Mouse (Mus musculus): ENCODE measurements around the gene AC109138.7. TPM values are rescaled to one million over a fixed set of nuclear protein-coding genes. Genes with fewer than 3 reads are reported as not detected.

Gene AC109138.7
- polyA plus RNA-seq, 1 experiment, result not detected

- DNase-seq (ENCODE audit: low read depth in 1 of 2, low spot score in 2 of 2), result no peak
- H3K4me1 ChIP-seq (ENCODE audit: control insufficient read depth, insufficient read depth, insufficient read length), result peaks cover 27% of the 10 kb centered on the region
- H3K27me3 ChIP-seq (ENCODE audit: control insufficient read depth, insufficient read depth, low read length), result no peaks in the 10 kb centered on the region
- TF ChIP-seq CTCF (IDR thresholded peaks at IDR 0.05; ENCODE audit: extremely low read depth, insufficient read depth, insufficient read length, insufficient replicate concordance) (no peak), POLR2A (IDR thresholded peaks at IDR 0.05; ENCODE audit: low read depth, low read length) (no peak)
- H3K27ac ChIP-seq (ENCODE audit: insufficient read depth, low read length), result peak overlapping the region; percentile 65
- H3K36me3 ChIP-seq (ENCODE audit: control insufficient read depth, insufficient read depth, low read length), result no peaks in the 10 kb centered on the region; the same call in 1 of the 2 replicates
- no peak overlapping the region for H3K4me3 ChIP-seq (ENCODE audit: extremely low read depth, insufficient read depth, insufficient read length)
- WGBS, result 31% methylated on average over 13 of the region's 13 CpGs
Observed at GRCm38 (mm10) chr19:4171393-4172290, 42.5 kb upstream of the AC109138.7 start.

DNA sequence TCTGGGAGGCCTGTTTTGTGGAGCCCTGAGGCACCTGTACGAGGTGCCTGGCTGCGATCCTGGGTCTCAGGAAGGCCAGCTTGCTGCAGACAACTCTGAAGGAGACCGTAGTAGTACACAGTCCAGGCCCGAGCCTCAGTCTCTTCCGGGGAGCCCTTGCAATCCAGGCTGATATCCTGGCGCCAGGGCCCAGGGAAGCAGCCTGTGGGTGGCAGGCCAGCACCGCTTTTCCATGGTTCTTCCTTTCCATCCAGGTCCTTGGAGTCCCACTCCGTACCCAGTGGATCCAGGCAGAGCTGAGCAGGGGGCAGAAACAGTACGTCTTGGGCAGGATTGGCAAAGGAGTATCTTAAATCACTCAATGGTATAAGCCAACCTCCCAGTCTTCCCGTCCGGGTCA, 41.2 kb upstream of the AC109138.7 start:
- Histone ChIP-seq H3K4me3 (ENCODE audit: extremely low read depth, insufficient read depth, insufficient read length) (no peak overlapping the region), H3K27me3 (ENCODE audit: control insufficient read depth, insufficient read depth, low read length) (no peaks in the 10 kb centered on the region), H3K4me1 (ENCODE audit: control insufficient read depth, insufficient read depth, insufficient read length) (peaks cover 27% of the 10 kb centered on the region), H3K36me3 (ENCODE audit: control insufficient read depth, insufficient read depth, low read length) (no peaks in the 10 kb centered on the region; the same call in 1 of the 2 replicates), H3K27ac (ENCODE audit: insufficient read depth, low read length) (no peak overlapping the region)
- 89% methylated on average over 11 of the region's 11 CpGs for WGBS
- TF ChIP-seq CTCF (IDR thresholded peaks at IDR 0.05; ENCODE audit: extremely low read depth, insufficient read depth, insufficient read length, insufficient replicate concordance), result no peak
- DNase-seq (ENCODE audit: low read depth in 1 of 2, low spot score in 2 of 2), result no peak

- DNase-seq (ENCODE audit: low read depth in 1 of 2, low spot score in 2 of 2), result no peak
- H3K4me3 ChIP-seq (ENCODE audit: extremely low read depth, insufficient read depth, insufficient read length), result no peak within 1 kb of the TSS
- 73% methylated on average over 11 of the region's 11 CpGs for WGBS
- no peak within 1 kb of the TSS for H3K27ac ChIP-seq (ENCODE audit: insufficient read depth, low read length)
- peaks cover 7% of the 10 kb centered on the region for H3K36me3 ChIP-seq (ENCODE audit: control insufficient read depth, insufficient read depth, low read length)
- TF ChIP-seq POLR2A (IDR thresholded peaks at IDR 0.05; ENCODE audit: low read depth, low read length) (no peak), CTCF (IDR thresholded peaks at IDR 0.05; ENCODE audit: extremely low read depth, insufficient read depth, insufficient read length, insufficient replicate concordance) (no peak)
- H3K4me1 ChIP-seq (ENCODE audit: control insufficient read depth, insufficient read depth, insufficient read length), result peaks cover 19% of the 10 kb centered on the region; the same call in 1 of the 2 replicates
- no peaks in the 10 kb centered on the region for H3K27me3 ChIP-seq (ENCODE audit: control insufficient read depth, insufficient read depth, low read length)
Observed at GRCm38 (mm10) chr19:4175368-4175947, 38.7 kb upstream of the AC109138.7 start, which contains the start of gene Carns1. Carns1 (minus strand) TSS chr19:4175479.

- WGBS, result 93% methylated on average over 7 of the region's 7 CpGs
- Histone ChIP-seq H3K27ac (ENCODE audit: insufficient read depth, low read length) (no peak overlapping the region), H3K36me3 (ENCODE audit: control insufficient read depth, insufficient read depth, low read length) (peaks cover 33% of the 10 kb centered on the region), H3K4me3 (ENCODE audit: extremely low read depth, insufficient read depth, insufficient read length) (no peak overlapping the region), H3K27me3 (ENCODE audit: control insufficient read depth, insufficient read depth, low read length) (no peaks in the 10 kb centered on the region), H3K4me1 (ENCODE audit: control insufficient read depth, insufficient read depth, insufficient read length) (peaks cover 27% of the 10 kb centered on the region)
- DNase-seq (ENCODE audit: low read depth in 1 of 2, low spot score in 2 of 2), result no peak
- TF ChIP-seq POLR2A (IDR thresholded peaks at IDR 0.05; ENCODE audit: low read depth, low read length) (no peak), CTCF (IDR thresholded peaks at IDR 0.05; ENCODE audit: extremely low read depth, insufficient read depth, insufficient read length, insufficient replicate concordance) (no peak)
Observed at GRCm38 (mm10) chr19:4180411-4180810, 33.7 kb upstream of the AC109138.7 start.

DNA sequence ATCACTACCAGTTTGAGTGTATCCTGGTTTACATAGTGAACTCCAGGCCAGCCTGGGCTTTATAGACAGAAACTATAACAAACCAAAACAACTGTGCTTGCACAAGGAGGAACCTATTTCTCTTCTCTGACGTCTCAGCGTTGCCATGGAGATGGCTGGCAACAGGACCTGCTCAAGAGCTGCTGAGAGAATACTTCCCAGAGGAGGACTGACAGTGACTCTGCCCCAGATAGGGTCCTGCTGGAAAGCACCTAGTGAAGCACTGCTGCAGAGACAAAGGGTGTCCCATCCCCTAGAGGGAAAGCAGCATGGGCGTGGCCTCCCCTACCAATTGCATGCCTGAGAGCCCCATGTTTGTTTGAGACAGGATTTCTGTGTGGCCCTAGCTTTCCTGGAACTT, 32.3 kb upstream of the AC109138.7 start:
- Histone ChIP-seq H3K4me1 (ENCODE audit: control insufficient read depth, insufficient read depth, insufficient read length) (peaks cover 40% of the 10 kb centered on the region), H3K27me3 (ENCODE audit: control insufficient read depth, insufficient read depth, low read length) (no peaks in the 10 kb centered on the region), H3K4me3 (ENCODE audit: extremely low read depth, insufficient read depth, insufficient read length) (no peak overlapping the region), H3K36me3 (ENCODE audit: control insufficient read depth, insufficient read depth, low read length) (peaks cover 39% of the 10 kb centered on the region), H3K27ac (ENCODE audit: insufficient read depth, low read length) (peak overlapping the region; percentile 50)
- 35% methylated on average over 3 of the region's 3 CpGs for WGBS
- TF ChIP-seq POLR2A (IDR thresholded peaks at IDR 0.05; ENCODE audit: low read depth, low read length), result no peak
- TF ChIP-seq CTCF (IDR thresholded peaks at IDR 0.05; ENCODE audit: extremely low read depth, insufficient read depth, insufficient read length, insufficient replicate concordance), result no peak
- DNase-seq (ENCODE audit: low read depth in 1 of 2, low spot score in 2 of 2), result peak; percentile 79 to 85

DNA sequence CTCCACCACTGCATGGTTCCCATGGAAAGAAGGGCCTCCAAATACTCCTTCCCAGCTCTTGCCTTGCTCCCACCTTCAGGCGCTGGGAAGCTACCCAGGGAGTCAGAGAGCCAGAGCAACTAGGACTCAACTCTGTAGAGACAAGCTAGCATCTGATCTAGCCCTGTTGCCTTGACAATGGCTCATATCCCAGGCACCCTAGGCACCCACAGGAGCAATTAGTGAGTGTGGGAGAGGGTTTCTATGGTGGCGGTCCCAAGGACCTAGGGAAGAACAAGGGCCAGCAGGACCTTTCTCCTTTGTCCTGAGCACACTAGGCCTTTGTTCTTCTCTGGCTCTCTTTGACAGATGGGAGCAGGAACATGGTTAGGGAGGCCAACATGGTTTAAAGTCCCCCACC, 30.5 kb upstream of the AC109138.7 start:
- no peak for TF ChIP-seq CTCF (IDR thresholded peaks at IDR 0.05; ENCODE audit: extremely low read depth, insufficient read depth, insufficient read length, insufficient replicate concordance)
- no peak for TF ChIP-seq POLR2A (IDR thresholded peaks at IDR 0.05; ENCODE audit: low read depth, low read length)
- peak overlapping the region; percentile 94; the same call in 1 of the 2 replicates for H3K27ac ChIP-seq (ENCODE audit: insufficient read depth, low read length)
- H3K4me1 ChIP-seq (ENCODE audit: control insufficient read depth, insufficient read depth, insufficient read length), result peaks cover 55% of the 10 kb centered on the region
- 82% methylated on average over 2 of the region's 2 CpGs for WGBS
- no peaks in the 10 kb centered on the region for H3K27me3 ChIP-seq (ENCODE audit: control insufficient read depth, insufficient read depth, low read length)
- peaks cover 47% of the 10 kb centered on the region for H3K36me3 ChIP-seq (ENCODE audit: control insufficient read depth, insufficient read depth, low read length)
- no peak overlapping the region for H3K4me3 ChIP-seq (ENCODE audit: extremely low read depth, insufficient read depth, insufficient read length)
- DNase-seq (ENCODE audit: low read depth in 1 of 2, low spot score in 2 of 2), result no peak

Data from spleen, adult 2 months (tissue).